Mouse (Mus musculus) inflammation-experienced regulatory T-cells (primary cell): Measurements from ENCODE around the gene Ica1. TPM values are rescaled to one million over a fixed set of nuclear protein-coding genes. Genes with fewer than 3 reads are reported as not detected.

ENCODE experiments used
- polyA plus RNA-seq, 2 experiments: library from polyadenylated mRNA; unstranded; fragments of 100-300 nt; shearing (Covaris generic); gene quantifications; one replicate each; pipeline ENCODE4 v1.2.1; 2017

The Ica1 gene
- 1 to 10 TPM; 2.7 to 8.8 TPM for polyA plus RNA-seq

GRCm38 (mm10) chr6:8778296-8778649, at the start of gene Ica1:
Ica1 (minus strand) TSS chr6:8778488.

Other genes with a start within 250 kb of the Ica1 start
- gene Nxph1, start 169.9 kb upstream of the Ica1 start, polyA plus RNA-seq = under 1 TPM; 0.06 to 0.59 TPM